Mouse (Mus musculus) monocyte, adult 59 days (primary cell): ENCODE measurements around the gene Sult3a2. TPM values are rescaled to one million over a fixed set of nuclear protein-coding genes. Genes with fewer than 3 reads are reported as not detected.

Experiments used
- total RNA-seq, 2 experiments: library from RNA; stranded (reverse); gene quantifications; one replicate each; pipeline ENCODE4 v1.2.4; 2023

Sult3a2 gene
- not detected for total RNA-seq

DNA sequence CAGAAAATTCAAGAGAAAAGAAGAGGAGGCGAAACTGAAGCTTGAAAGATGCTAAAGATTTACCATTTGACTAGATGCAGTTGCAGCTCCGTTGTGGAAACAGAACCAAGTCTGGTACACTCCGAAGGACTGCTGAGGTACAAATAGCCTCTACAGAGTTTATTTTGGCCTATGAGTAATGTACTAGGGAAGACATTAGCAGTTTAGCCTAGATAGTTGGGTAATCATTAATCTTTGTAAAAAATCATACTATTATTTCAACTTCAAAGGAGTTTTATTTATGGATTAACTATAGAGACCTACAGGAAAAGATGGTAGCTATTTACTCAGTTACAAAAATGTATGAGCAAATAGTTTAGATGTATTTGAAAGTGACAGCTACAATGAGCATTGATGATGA is at the start of gene Sult3a2:
Gene Sult3a2 (minus strand): TSS at position 101 of the 400 bp plus-strand sequence.

Other genes with a start within 250 kb of the Sult3a2 start
- gene Clvs2, start 161.9 kb downstream of the Sult3a2 start, total RNA-seq: not detected
- gene Sult3a1, start 71.0 kb upstream of the Sult3a2 start, total RNA-seq: not detected
- gene Rsph4a, start 118.4 kb upstream of the Sult3a2 start, total RNA-seq: not detected
- 10 to 100 TPM; 56.3 to 71.6 TPM for gene Zup1, start 164.6 kb upstream of the Sult3a2 start, total RNA-seq
- gene Rwdd1, start 232.9 kb upstream of the Sult3a2 start, total RNA-seq: 10 to 100 TPM; 39.4 to 47.3 TPM